Mouse (Mus musculus) regulatory T cell (primary cell): Measurements from ENCODE around the gene Hoxb6.

Source experiments
- in situ Hi-C: fragments of 300-600 bp; cut with MboI, MseI; formaldehyde crosslinking; loops from one replicate; pipeline ENCODE4 v1.15.1; 2025; ENCODE audit warnings: high pct_unique_total_duplicates

Gene Hoxb6

GRCm38 (mm10) chr11:96291681-96292564 lies at the start of gene Hoxb6:
Hoxb6 (plus strand) TSS chr11:96292476.
- in situ Hi-C loops = loop anchor here (10.0 kb wide), 2 partner anchors 463 to 563 kb away; no protein-coding TSS in a partner anchor

GRCm38 (mm10) chr11:96250901-96251300 lies 41.4 kb upstream of the Hoxb6 start:
- in situ Hi-C loops = no loop called here

GRCm38 (mm10) chr11:96251480-96252031 lies 40.7 kb upstream of the Hoxb6 start:
- in situ Hi-C loops = no loop called here

- in situ Hi-C loops = no loop called here
Observed at GRCm38 (mm10) chr11:96252541-96253120, 39.6 kb upstream of the Hoxb6 start.

DNA sequence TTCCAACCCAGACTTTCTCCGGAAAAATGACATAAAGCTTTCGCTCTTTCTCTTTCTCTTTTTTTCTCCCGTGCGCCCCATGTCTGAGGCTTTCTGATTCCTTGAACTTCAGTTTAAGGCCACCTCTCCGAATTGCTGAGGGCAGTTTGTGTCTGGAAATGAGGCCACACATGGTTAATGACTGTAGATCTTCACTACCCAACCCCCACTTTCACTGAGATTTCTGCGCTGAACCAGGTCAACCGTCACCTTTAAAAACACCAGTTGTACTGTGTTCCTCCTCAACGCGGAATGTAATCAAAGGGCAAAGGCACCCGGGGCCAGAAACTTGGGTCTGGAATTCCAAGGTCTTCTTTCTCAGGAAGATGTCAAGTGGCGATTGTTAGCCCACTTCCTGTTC lies 38.1 kb upstream of the Hoxb6 start:
- in situ Hi-C loops = no loop called here

DNA sequence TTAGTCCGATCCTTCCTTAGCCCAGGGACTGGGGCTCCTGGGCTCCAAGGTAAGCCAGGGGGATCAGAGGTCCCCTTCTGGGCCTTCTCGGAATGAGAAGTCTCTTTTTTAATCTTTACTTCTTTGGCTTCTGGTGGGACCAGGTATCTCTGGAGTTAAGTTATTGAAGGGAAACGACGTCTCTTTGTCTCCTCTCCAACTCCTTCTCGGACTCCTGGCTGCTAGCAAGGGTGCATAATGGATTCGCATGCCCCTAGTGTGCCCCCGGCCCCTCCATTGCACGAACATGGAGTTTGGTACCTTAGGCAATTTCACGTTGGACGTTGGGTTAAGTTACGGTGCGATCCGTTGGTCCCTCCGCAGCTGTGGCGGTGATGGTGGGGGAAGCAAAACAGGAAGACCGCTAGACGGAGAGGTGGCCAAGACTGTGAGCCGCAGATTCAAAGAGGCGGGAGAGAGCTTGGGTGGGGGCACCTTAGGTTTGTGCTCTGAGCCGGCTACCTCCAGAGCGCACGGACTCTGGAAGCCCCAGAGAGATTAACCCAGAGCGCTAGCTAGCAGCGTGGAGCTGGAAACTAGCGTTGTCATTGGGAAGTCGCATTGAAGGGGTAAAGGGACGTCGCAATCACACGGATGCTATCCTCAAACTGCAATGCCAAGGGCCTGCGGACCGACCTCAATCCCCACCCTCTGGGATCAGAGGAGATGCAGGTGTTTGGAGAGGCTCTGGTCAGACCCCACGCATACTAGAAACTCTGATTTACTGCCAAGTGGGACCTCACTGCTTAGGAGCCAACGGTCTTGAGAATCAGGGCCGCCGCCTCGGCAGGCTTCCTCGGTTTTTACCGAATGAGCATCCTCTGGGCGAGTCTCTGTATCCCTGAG lies 36.9 kb upstream of the Hoxb6 start:
- in situ Hi-C loops = no loop called here

DNA sequence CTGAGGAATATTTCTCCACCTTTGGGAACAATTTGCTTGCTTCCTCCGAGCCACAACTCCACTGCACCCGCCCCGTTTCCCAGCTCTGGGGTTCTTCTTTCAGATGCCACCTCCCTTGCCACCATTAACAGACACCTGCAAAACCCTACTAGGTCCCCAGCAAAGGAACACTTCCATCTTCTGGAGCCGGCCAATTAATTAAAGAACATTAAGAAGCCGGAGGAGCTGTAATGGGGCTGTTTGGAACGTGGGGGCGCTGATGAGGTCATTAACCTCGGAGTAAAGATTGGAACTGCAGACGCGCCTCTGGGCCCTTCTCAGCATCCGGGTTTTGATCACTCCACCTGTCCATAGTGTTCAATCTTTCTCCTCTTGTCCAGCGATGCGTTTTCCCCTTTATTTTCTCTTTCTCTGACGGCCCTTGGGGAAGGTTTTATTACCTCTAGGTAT lies 36.3 kb upstream of the Hoxb6 start:
- in situ Hi-C loops = no loop called here

DNA sequence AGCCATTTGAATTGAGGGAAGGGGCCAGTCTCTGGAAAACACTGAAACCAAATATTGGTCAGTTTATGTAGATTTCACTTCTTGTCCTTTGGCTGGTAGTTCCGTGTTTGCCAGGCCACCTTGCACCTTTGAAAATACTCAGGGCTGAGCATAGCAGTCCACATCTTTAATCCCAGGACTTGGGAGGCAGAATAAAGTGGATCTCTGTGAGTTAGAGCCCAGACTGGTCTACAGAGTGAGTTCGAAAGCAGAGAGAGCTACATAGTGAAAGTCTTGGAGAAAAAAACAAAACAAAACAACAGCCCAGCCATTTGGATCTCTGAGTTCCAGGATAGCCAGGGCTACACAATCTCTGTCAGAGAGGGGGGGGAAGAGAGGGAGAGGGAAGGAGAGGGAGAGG lies 35.1 kb upstream of the Hoxb6 start:
- in situ Hi-C loops = no loop called here

GRCm38 (mm10) chr11:96259038-96259437 lies 33.2 kb upstream of the Hoxb6 start:
- in situ Hi-C loops = no loop called here

DNA sequence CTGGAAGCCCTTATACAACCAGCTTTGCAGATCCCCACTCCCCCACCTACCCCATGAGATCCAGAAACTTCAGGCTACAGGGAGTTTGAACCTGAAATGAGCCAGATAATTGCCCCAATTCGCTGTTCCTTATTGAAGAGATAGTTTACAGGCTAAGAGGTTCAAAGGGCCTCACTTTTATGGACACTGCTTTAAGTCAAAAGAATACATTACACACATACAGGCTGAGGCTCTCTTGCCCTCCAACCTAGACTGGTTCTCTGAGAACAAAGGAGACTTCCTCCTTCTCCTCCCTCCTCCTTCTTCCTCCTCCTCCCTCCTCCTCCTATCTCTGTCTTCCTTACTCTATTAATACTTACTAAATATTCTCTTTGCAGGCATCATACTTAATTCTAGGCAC lies 32.8 kb upstream of the Hoxb6 start:
- in situ Hi-C loops = no loop called here

GRCm38 (mm10) chr11:96260310-96260970 lies 31.8 kb upstream of the Hoxb6 start:
- in situ Hi-C loops = no loop called here

DNA sequence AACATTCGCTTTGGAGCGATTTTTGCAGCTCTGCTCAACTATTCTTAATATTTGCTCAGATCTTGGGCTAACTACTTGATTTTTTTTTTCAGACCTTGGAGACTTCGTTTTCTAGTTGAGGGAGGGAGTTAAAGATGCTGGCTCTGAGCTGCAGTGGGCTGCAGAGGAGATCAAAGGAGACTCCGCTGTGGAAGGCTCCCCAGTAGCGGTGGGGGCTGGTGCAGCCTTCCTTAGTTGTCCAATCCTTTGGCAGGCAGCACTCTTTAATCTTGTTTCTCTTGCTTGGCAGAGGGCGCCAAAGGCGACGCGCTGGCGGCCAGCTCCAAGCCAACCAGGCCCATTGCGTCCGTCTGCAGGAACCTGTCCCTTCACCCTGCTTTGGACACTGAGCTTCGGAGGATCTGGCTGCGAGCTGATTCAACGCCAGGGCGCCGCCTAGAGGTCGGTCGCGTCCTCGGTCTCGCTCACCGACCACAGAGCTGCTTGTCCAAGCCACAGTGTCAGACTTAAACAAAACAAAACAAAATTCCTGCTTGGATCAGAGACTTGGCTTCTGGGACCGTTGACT lies 30.9 kb upstream of the Hoxb6 start:
- in situ Hi-C loops = no loop called here

DNA sequence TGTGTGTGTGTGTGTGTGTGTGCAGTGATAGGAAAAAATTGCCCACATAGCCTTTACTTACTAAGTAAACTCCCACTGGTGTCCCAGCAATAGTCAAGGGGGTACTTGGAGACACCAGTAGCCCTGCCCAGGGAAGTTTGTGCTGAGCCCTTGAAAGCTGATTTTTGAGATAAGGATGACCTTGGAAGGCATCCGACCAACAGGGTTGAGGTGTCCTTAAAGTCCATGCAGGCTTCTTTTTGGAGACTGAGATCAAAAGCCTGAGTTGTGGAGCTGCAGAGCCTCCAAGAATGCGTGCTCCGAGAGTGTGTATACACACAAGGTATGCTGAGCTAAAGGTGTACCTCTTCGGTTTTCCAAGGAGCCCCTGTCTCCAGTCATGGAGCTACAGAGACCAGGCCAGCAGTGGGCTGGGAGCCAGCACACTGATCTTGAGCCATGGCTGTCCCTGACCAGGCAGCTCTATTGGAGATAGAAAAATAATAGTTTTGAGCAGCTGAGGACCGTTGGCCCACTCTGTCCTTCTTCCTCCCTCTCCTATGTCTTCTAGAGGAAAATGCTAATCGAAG lies 29.9 kb upstream of the Hoxb6 start:
- in situ Hi-C loops = no loop called here

DNA sequence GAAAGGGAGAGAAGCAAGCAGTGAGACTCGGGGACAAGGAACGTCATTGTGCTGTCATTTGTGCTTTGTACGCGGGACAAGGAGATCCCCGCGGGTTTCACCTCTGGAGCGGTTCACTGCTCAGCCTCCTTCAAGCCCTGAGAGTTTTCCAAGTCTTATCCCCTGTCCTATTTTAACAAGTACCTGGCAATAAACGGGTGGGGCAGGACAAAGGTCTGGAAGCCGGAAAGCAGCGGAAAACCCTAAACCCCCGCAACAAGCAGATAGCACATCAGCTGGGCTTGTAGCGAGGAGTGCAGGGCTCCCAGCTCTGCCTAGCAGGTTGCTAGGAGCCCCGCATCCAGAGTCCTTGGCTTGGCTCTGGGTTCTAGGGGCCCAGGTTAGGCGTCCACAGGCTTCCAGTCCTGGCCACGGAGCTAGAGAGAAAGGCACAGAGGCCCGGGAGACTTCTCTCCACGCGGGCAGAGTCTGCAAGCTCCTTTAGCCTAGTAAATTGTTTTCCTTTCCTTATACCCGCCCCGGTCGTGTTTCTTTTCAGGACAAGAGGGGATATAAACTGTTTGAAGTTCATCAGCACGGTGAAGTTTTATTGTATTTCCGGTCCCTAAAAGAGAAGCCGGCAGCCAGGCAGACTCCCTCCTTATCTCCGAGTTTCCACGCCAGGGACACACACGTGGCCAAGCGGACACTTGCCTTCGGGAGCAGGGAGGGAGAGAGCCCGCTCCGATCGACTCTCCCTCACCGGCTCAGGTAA lies 28.5 kb upstream of the Hoxb6 start:
- in situ Hi-C loops = no loop called here

GRCm38 (mm10) chr11:96264390-96265020 lies 27.8 kb upstream of the Hoxb6 start:
- in situ Hi-C loops = no loop called here

DNA sequence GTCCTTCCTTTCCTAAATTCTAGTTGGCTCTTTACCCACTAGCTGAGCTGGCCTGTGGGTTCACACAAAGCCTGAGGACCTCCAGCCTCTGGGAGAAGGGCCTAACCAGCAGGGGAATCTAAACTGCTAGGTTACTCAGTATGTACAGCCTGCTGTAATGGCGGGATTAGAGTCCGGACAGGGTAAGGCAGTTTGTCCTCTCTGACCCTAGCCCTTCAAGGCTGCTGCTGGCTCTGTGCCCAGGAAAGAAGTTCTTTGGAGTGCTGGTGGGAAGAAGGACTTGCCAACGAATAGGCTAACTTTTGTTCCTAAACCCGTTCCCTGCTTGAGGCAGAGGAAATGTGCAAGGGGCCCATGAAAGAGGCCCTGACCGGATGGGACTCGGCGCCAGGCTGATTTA lies 26.3 kb upstream of the Hoxb6 start:
- in situ Hi-C loops = no loop called here

DNA sequence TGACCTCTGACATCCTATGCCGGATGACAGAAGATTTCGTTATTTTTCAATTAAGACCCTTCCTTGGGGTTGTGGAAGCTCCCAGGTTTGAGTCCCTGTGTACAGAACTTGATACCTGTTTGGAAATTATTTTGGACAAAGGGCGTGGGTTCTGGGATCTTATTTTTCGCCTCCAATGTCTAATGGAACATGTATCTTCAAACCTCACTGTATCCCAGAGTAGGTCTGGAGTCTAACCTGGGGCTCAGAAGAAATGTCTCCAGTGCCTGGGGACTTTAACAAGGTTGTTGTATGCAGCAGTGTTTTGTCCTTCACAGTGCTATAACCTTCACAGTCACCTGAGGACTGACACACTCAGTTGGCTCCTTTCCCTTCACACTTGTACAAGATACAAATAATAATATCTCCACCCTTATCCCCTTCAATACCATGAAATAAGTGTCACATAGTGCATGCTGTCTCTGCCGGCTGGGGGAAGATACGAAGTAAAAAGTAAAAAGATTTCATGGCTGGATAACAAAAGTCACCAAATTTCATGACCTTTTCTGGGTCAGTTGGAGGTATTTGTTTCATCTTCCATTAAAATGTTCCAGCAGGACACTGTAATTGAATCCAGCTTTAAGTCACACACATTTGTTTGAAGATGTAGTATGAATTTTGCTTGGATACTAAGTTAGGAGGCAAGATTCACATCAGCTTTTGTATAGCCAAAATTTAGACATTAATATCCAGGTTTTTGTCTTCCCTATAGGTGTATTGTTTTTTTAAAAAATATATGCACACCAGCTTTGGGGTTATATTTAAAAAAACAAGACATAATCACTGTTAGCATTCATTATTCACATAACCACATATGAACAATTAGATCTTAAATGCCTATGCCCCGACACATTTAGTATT lies 25.0 kb upstream of the Hoxb6 start:
- in situ Hi-C loops = no loop called here

- in situ Hi-C loops = no loop called here
Observed at GRCm38 (mm10) chr11:96268031-96268745, 24.1 kb upstream of the Hoxb6 start.
